Mouse (Mus musculus): ENCODE measurements around the gene Arhgap5. TPM values are rescaled to one million over a fixed set of nuclear protein-coding genes. Genes with fewer than 3 reads are reported as not detected.

Arhgap5 gene
- polyA plus RNA-seq, 1 experiment from 2014 or later: 25.1 TPM

DNA sequence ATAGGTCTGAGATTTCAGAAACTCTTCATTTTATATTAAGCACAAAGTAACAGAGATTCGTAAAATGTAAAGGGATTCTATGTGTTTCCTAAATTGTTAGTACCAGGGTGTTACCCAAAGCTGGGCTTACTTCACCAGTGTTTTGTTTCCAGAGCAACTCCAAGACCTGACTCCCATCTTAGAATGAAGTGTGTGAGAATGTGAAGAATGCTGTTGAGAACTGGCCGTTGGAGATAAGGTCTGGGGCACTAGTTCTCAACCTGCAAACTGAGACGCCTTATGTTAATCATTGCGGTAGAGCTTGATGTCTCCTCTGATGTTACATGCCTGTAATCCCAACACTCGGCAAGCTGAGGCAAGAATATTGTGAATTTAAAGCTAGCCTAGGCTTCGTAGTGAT is 24.4 kb upstream of the Arhgap5 start:
- no peak for ATAC-seq
- no peaks in the 10 kb centered on the region for H3K4me1 ChIP-seq (replicated peaks; ENCODE audit: control insufficient read depth, insufficient read depth, low read length)
- H3K36me3 ChIP-seq (ENCODE audit: control insufficient read depth, insufficient read depth): no peaks in the 10 kb centered on the region
- 57% methylated on average over 6 of the region's 6 CpGs for WGBS
- no peak overlapping the region for H3K4me3 ChIP-seq (ENCODE audit: low read depth, low read length)
- TF ChIP-seq CTCF (IDR thresholded peaks at IDR 0.05; ENCODE audit: low read depth): no peak
- H3K27ac ChIP-seq (ENCODE audit: low read depth, low read length): no peak overlapping the region
- no peak overlapping the region for H3K9ac ChIP-seq (ENCODE audit: low read depth, low read length)
- no peaks in the 10 kb centered on the region for H3K9me3 ChIP-seq (ENCODE audit: control insufficient read depth)
- H3K27me3 ChIP-seq (replicated peaks; ENCODE audit: control insufficient read depth, insufficient read depth, low read length): no peaks in the 10 kb centered on the region
- H3K4me2 ChIP-seq (replicated peaks; ENCODE audit: low read depth): no peak overlapping the region

DNA sequence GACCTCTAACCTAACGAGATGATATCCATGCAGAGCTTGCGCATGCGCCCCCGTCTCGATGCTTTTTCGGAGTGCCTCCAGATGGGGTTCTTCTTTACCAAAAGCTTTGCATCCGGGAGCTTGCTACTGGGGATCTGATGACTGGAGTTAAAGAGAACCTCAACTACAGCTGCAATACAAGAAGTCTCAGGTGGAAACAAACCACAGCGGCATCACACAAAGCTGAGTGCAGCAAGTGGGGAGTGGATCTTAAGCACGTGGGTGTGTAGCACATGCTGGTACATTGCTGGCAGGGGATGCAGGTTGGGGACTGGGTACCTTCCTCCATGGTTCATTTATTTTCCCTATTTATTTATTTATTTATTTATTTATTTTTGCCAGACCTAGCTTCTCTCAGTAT is 22.9 kb upstream of the Arhgap5 start:
- H3K4me1 ChIP-seq (replicated peaks; ENCODE audit: control insufficient read depth, insufficient read depth, low read length): no peaks in the 10 kb centered on the region
- H3K4me3 ChIP-seq (ENCODE audit: low read depth, low read length): no peak overlapping the region
- 92% methylated on average over 9 of the region's 9 CpGs for WGBS
- H3K36me3 ChIP-seq (ENCODE audit: control insufficient read depth, insufficient read depth): no peaks in the 10 kb centered on the region
- H3K27me3 ChIP-seq (replicated peaks; ENCODE audit: control insufficient read depth, insufficient read depth, low read length): no peaks in the 10 kb centered on the region
- H3K4me2 ChIP-seq (replicated peaks; ENCODE audit: low read depth): no peak overlapping the region
- H3K9me3 ChIP-seq (ENCODE audit: control insufficient read depth): no peaks in the 10 kb centered on the region
- no peak overlapping the region for H3K9ac ChIP-seq (ENCODE audit: low read depth, low read length)
- H3K27ac ChIP-seq (ENCODE audit: low read depth, low read length): no peak overlapping the region
- no peak for TF ChIP-seq CTCF (IDR thresholded peaks at IDR 0.05; ENCODE audit: low read depth)
- ATAC-seq: no peak

DNA sequence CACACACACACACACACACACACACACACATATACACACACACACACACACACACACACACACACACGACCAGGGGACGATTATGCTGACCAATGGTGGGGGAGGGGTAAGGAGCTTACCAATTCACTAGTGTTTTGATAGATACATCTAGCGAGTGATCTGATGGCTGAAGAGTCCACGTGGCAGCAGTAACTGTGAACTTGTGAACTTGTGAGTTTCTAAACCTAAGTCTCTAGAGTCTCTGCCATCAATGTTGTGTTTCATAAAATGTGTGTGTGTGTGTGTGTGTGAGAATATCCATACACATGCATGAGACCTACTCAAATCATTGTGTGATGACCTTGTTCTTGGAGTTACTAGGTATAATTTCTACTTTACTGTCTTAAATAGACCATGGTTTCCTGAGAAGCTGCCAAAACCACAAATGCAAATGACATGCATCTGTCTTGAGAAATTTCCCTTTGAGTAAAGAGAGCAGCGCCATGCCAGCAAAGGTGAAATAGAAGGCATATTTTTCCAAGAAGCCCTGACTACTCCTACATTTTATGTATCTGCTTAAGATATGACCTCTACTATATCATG is 21.7 kb upstream of the Arhgap5 start:
- H3K9me3 ChIP-seq (ENCODE audit: control insufficient read depth): no peaks in the 10 kb centered on the region
- no peaks in the 10 kb centered on the region for H3K4me1 ChIP-seq (replicated peaks; ENCODE audit: control insufficient read depth, insufficient read depth, low read length)
- no peaks in the 10 kb centered on the region for H3K27me3 ChIP-seq (replicated peaks; ENCODE audit: control insufficient read depth, insufficient read depth, low read length)
- H3K4me2 ChIP-seq (replicated peaks; ENCODE audit: low read depth): no peak overlapping the region
- no peak overlapping the region for H3K27ac ChIP-seq (ENCODE audit: low read depth, low read length)
- no peak for TF ChIP-seq CTCF (IDR thresholded peaks at IDR 0.05; ENCODE audit: low read depth)
- H3K9ac ChIP-seq (ENCODE audit: low read depth, low read length): no peak overlapping the region
- no peaks in the 10 kb centered on the region for H3K36me3 ChIP-seq (ENCODE audit: control insufficient read depth, insufficient read depth)
- H3K4me3 ChIP-seq (ENCODE audit: low read depth, low read length): no peak overlapping the region
- no peak for ATAC-seq
- 82% methylated on average over 5 of the region's 5 CpGs for WGBS

DNA sequence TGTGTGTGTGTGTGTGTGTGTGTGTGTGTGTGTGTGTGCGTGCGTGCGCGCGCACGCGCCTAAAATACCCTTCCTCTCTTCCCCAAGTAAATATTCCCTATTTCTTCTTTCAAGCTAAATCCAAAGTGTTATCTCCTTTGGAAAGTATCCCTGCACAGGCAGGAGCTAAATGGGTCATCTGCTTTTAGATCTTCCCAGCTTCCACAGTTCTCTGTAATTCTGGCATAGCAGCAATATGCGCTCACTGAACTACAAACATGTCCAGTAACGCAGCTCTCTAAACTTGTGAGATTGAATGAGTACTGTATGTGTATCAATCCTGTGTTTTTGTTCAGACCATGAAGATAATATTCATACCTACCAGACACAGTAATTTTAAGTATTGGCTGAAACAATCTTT is 20.6 kb upstream of the Arhgap5 start:
- TF ChIP-seq CTCF (IDR thresholded peaks at IDR 0.05; ENCODE audit: low read depth): no peak
- no peaks in the 10 kb centered on the region for H3K27me3 ChIP-seq (replicated peaks; ENCODE audit: control insufficient read depth, insufficient read depth, low read length)
- H3K27ac ChIP-seq (ENCODE audit: low read depth, low read length): no peak overlapping the region
- WGBS: 95% methylated on average over 9 of the region's 9 CpGs
- H3K9me3 ChIP-seq (ENCODE audit: control insufficient read depth): no peaks in the 10 kb centered on the region
- no peaks in the 10 kb centered on the region for H3K4me1 ChIP-seq (replicated peaks; ENCODE audit: control insufficient read depth, insufficient read depth, low read length)
- H3K9ac ChIP-seq (ENCODE audit: low read depth, low read length): no peak overlapping the region
- ATAC-seq: no peak
- no peaks in the 10 kb centered on the region for H3K36me3 ChIP-seq (ENCODE audit: control insufficient read depth, insufficient read depth)
- H3K4me2 ChIP-seq (replicated peaks; ENCODE audit: low read depth): no peak overlapping the region
- H3K4me3 ChIP-seq (ENCODE audit: low read depth, low read length): no peak overlapping the region

DNA sequence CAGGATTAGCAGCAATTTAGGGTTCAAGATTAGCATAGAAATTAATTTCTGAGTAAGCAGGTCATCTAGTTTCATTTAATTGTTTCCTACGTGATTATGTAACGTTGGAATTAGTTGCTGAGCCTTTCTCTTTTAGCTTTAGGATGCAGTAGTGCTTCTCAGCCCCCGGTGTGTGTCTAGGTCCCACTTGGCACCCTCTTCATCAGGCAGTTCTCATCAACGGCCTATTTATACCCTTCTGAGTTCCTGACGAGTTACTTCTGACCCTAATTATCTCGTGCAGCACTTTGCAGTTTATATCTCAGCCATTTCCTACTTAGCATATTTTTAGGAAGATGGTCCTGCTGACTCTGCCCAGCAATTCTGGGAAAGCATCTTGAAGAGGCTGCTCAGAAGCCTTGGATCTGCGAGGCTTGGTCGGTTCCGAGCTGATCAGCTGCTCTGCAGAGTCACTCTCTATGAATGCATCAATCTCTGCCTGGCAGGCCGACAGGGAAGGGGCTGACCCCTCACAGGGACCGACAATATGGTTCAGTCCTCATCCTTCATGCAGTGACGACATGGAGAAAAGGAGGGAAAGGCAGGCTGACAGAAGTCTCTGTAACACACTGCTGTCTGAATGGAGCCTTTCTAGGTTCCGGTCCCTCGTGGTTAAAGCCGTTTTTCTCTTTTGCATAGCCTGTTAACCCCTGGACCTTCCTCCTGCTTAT is 15.4 kb upstream of the Arhgap5 start:
- no peak overlapping the region for H3K9ac ChIP-seq (ENCODE audit: low read depth, low read length)
- whole genome bisulfite sequencing: 52% methylated on average over 15 of the region's 15 CpGs
- no peak for ATAC-seq
- H3K9me3 ChIP-seq (ENCODE audit: control insufficient read depth): no peaks in the 10 kb centered on the region
- no peaks in the 10 kb centered on the region for H3K27me3 ChIP-seq (replicated peaks; ENCODE audit: control insufficient read depth, insufficient read depth, low read length)
- H3K27ac ChIP-seq (ENCODE audit: low read depth, low read length): no peak overlapping the region
- H3K4me1 ChIP-seq (replicated peaks; ENCODE audit: control insufficient read depth, insufficient read depth, low read length): no peaks in the 10 kb centered on the region
- no peak for TF ChIP-seq CTCF (IDR thresholded peaks at IDR 0.05; ENCODE audit: low read depth)
- no peak overlapping the region for H3K4me2 ChIP-seq (replicated peaks; ENCODE audit: low read depth)
- H3K36me3 ChIP-seq (ENCODE audit: control insufficient read depth, insufficient read depth): no peaks in the 10 kb centered on the region
- no peak overlapping the region for H3K4me3 ChIP-seq (ENCODE audit: low read depth, low read length)

DNA sequence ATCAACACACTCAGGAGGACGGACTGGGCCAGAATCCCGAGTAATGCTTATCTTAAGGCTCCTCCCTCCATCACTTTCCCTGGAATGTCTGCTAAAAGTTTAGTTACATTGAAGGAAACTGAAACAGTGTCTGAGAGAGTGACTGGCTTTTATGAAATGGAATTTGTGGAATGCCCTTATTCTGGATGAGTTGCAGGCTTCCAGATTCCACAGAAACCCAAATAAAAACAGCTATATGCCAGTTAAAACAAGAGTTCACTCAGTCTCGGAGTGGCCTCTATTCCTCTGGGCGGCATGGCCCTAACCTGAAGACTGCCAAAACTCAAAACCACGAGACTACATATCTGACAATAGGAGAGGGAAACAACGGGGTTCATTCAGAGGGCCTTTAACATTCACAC is 10.5 kb upstream of the Arhgap5 start:
- H3K4me1 ChIP-seq (replicated peaks; ENCODE audit: control insufficient read depth, insufficient read depth, low read length): no peaks in the 10 kb centered on the region
- ATAC-seq: no peak
- no peaks in the 10 kb centered on the region for H3K27me3 ChIP-seq (replicated peaks; ENCODE audit: control insufficient read depth, insufficient read depth, low read length)
- H3K4me2 ChIP-seq (replicated peaks; ENCODE audit: low read depth): no peak overlapping the region
- no peak overlapping the region for H3K4me3 ChIP-seq (ENCODE audit: low read depth, low read length)
- H3K36me3 ChIP-seq (ENCODE audit: control insufficient read depth, insufficient read depth): no peaks in the 10 kb centered on the region
- H3K9ac ChIP-seq (ENCODE audit: low read depth, low read length): no peak overlapping the region
- H3K27ac ChIP-seq (ENCODE audit: low read depth, low read length): no peak overlapping the region
- TF ChIP-seq CTCF (IDR thresholded peaks at IDR 0.05; ENCODE audit: low read depth): no peak
- WGBS: 54% methylated on average over 6 of the region's 6 CpGs
- H3K9me3 ChIP-seq (ENCODE audit: control insufficient read depth): no peaks in the 10 kb centered on the region
